10 mouse cellular contexts compared by ENCODE assay signal in genomic region chr4:139579466-139579865, GRCm38 (mm10). TPM values are rescaled to one million over a fixed set of nuclear protein-coding genes. Genes with fewer than 3 reads are reported as not detected.
DNase-seq lines count a peak whose midpoint lies in the region; ATAC-seq lines count a peak whose summit lies in the region.
"Had no signal": no experiment of that assay in that cellular context is flagged by ENCODE, and none has a peak within 500 bp of the region (broad histone marks: within the 10 kb centered on the region; RNA-seq: fewer than 3 reads in every experiment).

No protein-coding gene starts in this region.

- H3K9ac ChIP-seq in hindbrain, embryonic 11.5 days (ENCODE audit: low read depth, low read length) = no peak overlapping the region
- H3K9ac ChIP-seq in heart, embryonic 16.5 days (ENCODE audit: low read length) = peak overlapping the region; percentile 74; the same call in 1 of the 2 replicates

- no peak for ATAC-seq in hindbrain, embryonic 11.5 days (ENCODE audit: low FRiP score)
- no peak for ATAC-seq in heart, embryonic 16.5 days (replicated peaks; ENCODE audit: extremely low read depth, insufficient read depth, low FRiP score)
- 0 out of 2 replicates have a peak, but pooled peaks have one; percentile 29 for ATAC-seq in megakaryocyte, adult 5-6 weeks (ENCODE audit: poor library complexity, severe bottlenecking)

- no peak overlapping the region for H3K4me3 ChIP-seq in hindbrain, embryonic 10.5 days
- H3K4me3 ChIP-seq in hindbrain, embryonic 11.5 days (ENCODE audit: low read depth, low read length) = no peak overlapping the region
- no peak overlapping the region; the same call in 1 of the 2 replicates for H3K4me3 ChIP-seq in heart, embryonic 16.5 days (ENCODE audit: low read length)
- H3K4me3 ChIP-seq: megakaryocyte, embryonic 14.5 days had no signal

- peaks cover 96% of the 10 kb centered on the region for H3K4me1 ChIP-seq in hindbrain, embryonic 10.5 days (replicated peaks)
- H3K4me1 ChIP-seq in hindbrain, embryonic 11.5 days (replicated peaks; ENCODE audit: control insufficient read depth, insufficient read depth, low read length) = peaks cover 23% of the 10 kb centered on the region
- peaks cover 73% of the 10 kb centered on the region for H3K4me1 ChIP-seq in heart, embryonic 16.5 days (ENCODE audit: control insufficient read depth, insufficient read depth, low read length)

- peaks cover 21% of the 10 kb centered on the region for H3K27me3 ChIP-seq in hindbrain, embryonic 10.5 days (ENCODE audit: insufficient read depth, poor library complexity, severe bottlenecking)
- H3K27me3 ChIP-seq in hindbrain, embryonic 11.5 days (ENCODE audit: control insufficient read depth, insufficient read depth, low read length) = no peaks in the 10 kb centered on the region
- no peaks in the 10 kb centered on the region for H3K27me3 ChIP-seq in heart, embryonic 16.5 days (ENCODE audit: control insufficient read depth, insufficient read depth, low read length)

- DNase-seq in hindbrain, embryonic 10.5 days (ENCODE audit: low spot score) = no peak
- DNase-seq in hindbrain, embryonic 11.5 days (ENCODE audit: low spot score) = no peak
- peak; percentile 30 for DNase-seq in T-cell, adult 2 months (ENCODE audit: low spot score)
- no peak for DNase-seq in adrenal gland, postnatal 10 days
- no peak for DNase-seq in spleen, postnatal 14 days (ENCODE audit: low spot score in 2 of 2)
- DNase-seq in spleen, adult 12 weeks (ENCODE audit: low spot score) = no peak
- DNase-seq: kidney, adult 9 months had no signal

- 65% methylated on average over 6 of the region's 6 CpGs for WGBS in hindbrain, embryonic 10.5 days
- WGBS in hindbrain, embryonic 11.5 days = 65% methylated on average over 6 of the region's 6 CpGs
- WGBS in heart, embryonic 16.5 days = 39% methylated on average over 6 of the region's 6 CpGs

- no peak overlapping the region for H3K4me2 ChIP-seq in hindbrain, embryonic 11.5 days (replicated peaks; ENCODE audit: low read depth, low read length)
- H3K4me2 ChIP-seq in heart, embryonic 16.5 days (ENCODE audit: low read depth, low read length) = peak overlapping the region; percentile 50; the same call in 1 of the 2 replicates

- no peaks in the 10 kb centered on the region for H3K9me3 ChIP-seq in hindbrain, embryonic 10.5 days
- no peaks in the 10 kb centered on the region for H3K9me3 ChIP-seq in hindbrain, embryonic 11.5 days (ENCODE audit: control insufficient read depth, low read length)
- no peaks in the 10 kb centered on the region for H3K9me3 ChIP-seq in heart, embryonic 16.5 days (replicated peaks; ENCODE audit: control insufficient read depth, low read length)
- H3K9me3 ChIP-seq: megakaryocyte, embryonic 14.5 days had no signal

- peak overlapping the region; percentile 17; the same call in 1 of the 2 replicates for H3K27ac ChIP-seq in hindbrain, embryonic 10.5 days
- no peak overlapping the region for H3K27ac ChIP-seq in hindbrain, embryonic 11.5 days (ENCODE audit: low read depth, low read length)
- H3K27ac ChIP-seq in heart, embryonic 16.5 days (ENCODE audit: low read length) = peak overlapping the region; percentile 90

- no peaks in the 10 kb centered on the region for H3K36me3 ChIP-seq in hindbrain, embryonic 10.5 days
- H3K36me3 ChIP-seq in hindbrain, embryonic 11.5 days (ENCODE audit: control insufficient read depth, insufficient read depth, low read length) = no peaks in the 10 kb centered on the region
- no peaks in the 10 kb centered on the region for H3K36me3 ChIP-seq in heart, embryonic 16.5 days (ENCODE audit: control insufficient read depth, insufficient read depth)

RNA-seq across cellular contexts. Expression of gene Gm21969, which starts 23.5 kb away (rescaled TPM):
- not detected in 2 replicates for polyA plus RNA-seq in hindbrain, embryonic 10.5 days (2016; fragmentation: Nextera tagmentation; extraction: Ambion mirVana)
- not detected in 2 replicates for polyA plus RNA-seq in hindbrain, embryonic 11.5 days (2014; fragmentation: Nextera tagmentation; extraction: Ambion mirVana)
- not detected in 2 replicates for polyA plus RNA-seq in heart, embryonic 16.5 days (2015; fragmentation: Nextera tagmentation; extraction: Ambion mirVana)
- total RNA-seq in megakaryocyte, adult 5-6 weeks (2015) = not detected in 2 replicates
- total RNA-seq in megakaryocyte, adult 5-6 weeks (2017) = not detected in 2 replicates
- not detected for total RNA-seq in adrenal gland, postnatal 10 days (2021)

RNA-seq across cellular contexts. Expression of gene Aldh4a1, which starts 43.2 kb away (rescaled TPM):
- 22.5 and 26.3 TPM in 2 replicates for polyA plus RNA-seq in hindbrain, embryonic 10.5 days (2016; fragmentation: Nextera tagmentation; extraction: Ambion mirVana)
- 7.8 and 8.8 TPM in 2 replicates for polyA plus RNA-seq in hindbrain, embryonic 11.5 days (2014; fragmentation: Nextera tagmentation; extraction: Ambion mirVana)
- polyA plus RNA-seq in heart, embryonic 16.5 days (2015; fragmentation: Nextera tagmentation; extraction: Ambion mirVana) = 36.5 and 37.4 TPM in 2 replicates
- 4.9 and 5.7 TPM in 2 replicates for total RNA-seq in megakaryocyte, adult 5-6 weeks (2015)
- total RNA-seq in megakaryocyte, adult 5-6 weeks (2017) = 5.8 and 8.9 TPM in 2 replicates
- 10 to 100 TPM; 62.7 to 84.6 TPM for total RNA-seq in adrenal gland, postnatal 10 days (2021)

RNA-seq across cellular contexts. Expression of gene Iffo2, which starts 49.1 kb away (rescaled TPM):
- 3.6 and 4.6 TPM in 2 replicates for polyA plus RNA-seq in hindbrain, embryonic 10.5 days (2016; fragmentation: Nextera tagmentation; extraction: Ambion mirVana)
- 3.3 and 4.8 TPM in 2 replicates for polyA plus RNA-seq in hindbrain, embryonic 11.5 days (2014; fragmentation: Nextera tagmentation; extraction: Ambion mirVana)
- 2.4 and 3.3 TPM in 2 replicates for polyA plus RNA-seq in heart, embryonic 16.5 days (2015; fragmentation: Nextera tagmentation; extraction: Ambion mirVana)
- total RNA-seq in megakaryocyte, adult 5-6 weeks (2015) = 0.83 and 1.6 TPM in 2 replicates
- total RNA-seq in megakaryocyte, adult 5-6 weeks (2017) = 2.1 and 2.7 TPM in 2 replicates
- total RNA-seq in adrenal gland, postnatal 10 days (2021) = 10 to 100 TPM; 16.4 to 17.5 TPM
